Comparison of ENCODE assay signal across 8 mouse cellular contexts in genomic region chr4:135313111-135313691, GRCm38 (mm10). TPM values are rescaled to one million over a fixed set of nuclear protein-coding genes. Genes with fewer than 3 reads are reported as not detected.
DNase-seq lines count a peak whose midpoint lies in the region; ATAC-seq lines count a peak whose summit lies in the region.

No protein-coding gene starts in this region.

- peaks cover 15% of the 10 kb centered on the region for H3K9me3 ChIP-seq in erythroblast, embryonic 14.5 days (ENCODE audit: control insufficient read depth, low read length)
- peaks cover 7% of the 10 kb centered on the region; the same call in 1 of the 2 replicates for H3K9me3 ChIP-seq in kidney, embryonic 16.5 days (ENCODE audit: low read length)
- H3K9me3 ChIP-seq in midbrain, embryonic 10.5 days (replicated peaks): peaks cover 6% of the 10 kb centered on the region; the same call in 1 of the 2 replicates

- H3K27me3 ChIP-seq in erythroblast, embryonic 14.5 days (ENCODE audit: control insufficient read depth): no peaks in the 10 kb centered on the region; the same call in 1 of the 2 replicates
- no peaks in the 10 kb centered on the region for H3K27me3 ChIP-seq in kidney, embryonic 16.5 days (ENCODE audit: insufficient read depth, low read length)
- H3K27me3 ChIP-seq in midbrain, embryonic 10.5 days (ENCODE audit: low read depth, poor library complexity, severe bottlenecking): no peaks in the 10 kb centered on the region

- peaks cover 77% of the 10 kb centered on the region for H3K4me1 ChIP-seq in erythroblast, embryonic 14.5 days (ENCODE audit: control insufficient read depth)
- peaks cover 36% of the 10 kb centered on the region for H3K4me1 ChIP-seq in kidney, embryonic 16.5 days (ENCODE audit: insufficient read depth, low read length)
- peaks cover 15% of the 10 kb centered on the region; the same call in 1 of the 2 replicates for H3K4me1 ChIP-seq in midbrain, embryonic 10.5 days

- H3K27ac ChIP-seq in kidney, embryonic 16.5 days (ENCODE audit: low read length): peak overlapping the region; percentile 85
- no peak overlapping the region for H3K27ac ChIP-seq in midbrain, embryonic 10.5 days (replicated peaks)

- 27% methylated on average over 17 of the region's 17 CpGs for WGBS in kidney, embryonic 16.5 days
- 78% methylated on average over 17 of the region's 17 CpGs for WGBS in midbrain, embryonic 10.5 days

- peaks cover 53% of the 10 kb centered on the region for H3K36me3 ChIP-seq in erythroblast, embryonic 14.5 days (ENCODE audit: control insufficient read depth)
- H3K36me3 ChIP-seq in kidney, embryonic 16.5 days (ENCODE audit: insufficient read depth, low read length): peaks cover 25% of the 10 kb centered on the region
- H3K36me3 ChIP-seq in midbrain, embryonic 10.5 days: peaks cover 41% of the 10 kb centered on the region

- H3K4me2 ChIP-seq in kidney, embryonic 16.5 days (replicated peaks; ENCODE audit: low read depth, low read length): peak overlapping the region; percentile 19; the same call in 1 of the 2 replicates

- intact Hi-C loops in gastrocnemius, postnatal 36 days (cut with DNase I): no loop called here

- peak; percentile 38 for DNase-seq in kidney, adult 18-20 months
- DNase-seq in kidney, adult 11 months: no peak
- DNase-seq in right cerebral cortex, postnatal 25 days: no peak
- no peak for DNase-seq in midbrain, embryonic 10.5 days (ENCODE audit: low spot score)
- DNase-seq in gastrocnemius, postnatal 36 days: no peak

- 0 out of 2 replicates have a peak overlapping the region, but pooled peaks have one; percentile 12 for H3K9ac ChIP-seq in kidney, embryonic 16.5 days (replicated peaks; ENCODE audit: low read length)

- H3K4me3 ChIP-seq in erythroblast, embryonic 14.5 days (replicated peaks): peak overlapping the region; percentile 57
- H3K4me3 ChIP-seq in kidney, embryonic 16.5 days (ENCODE audit: low read length): no peak overlapping the region
- H3K4me3 ChIP-seq in midbrain, embryonic 10.5 days: no peak overlapping the region

- ATAC-seq in kidney, embryonic 16.5 days (ENCODE audit: low FRiP score, low TSS enrichment): no peak
- ATAC-seq in megakaryocyte progenitor cell, adult 5-6 weeks (replicated peaks; ENCODE audit: poor library complexity): peak; percentile 60

RNA-seq across cellular contexts. Expression of gene Srrm1, which starts 39.9 kb away (rescaled TPM):
- polyA plus RNA-seq in erythroblast, embryonic 14.5 days (2012): 52.0 and 52.9 TPM in 2 replicates
- 180 and 233 TPM in 2 replicates for polyA plus RNA-seq in kidney, embryonic 16.5 days (2015; fragmentation: Nextera tagmentation; extraction: Ambion mirVana)
- 204 and 218 TPM in 2 replicates for total RNA-seq in megakaryocyte progenitor cell, adult 5-6 weeks (2015)
- 112 and 141 TPM in 2 replicates for total RNA-seq in megakaryocyte progenitor cell, adult 5-6 weeks (2017)
- polyA plus RNA-seq in midbrain, embryonic 10.5 days (2016; fragmentation: Nextera tagmentation; extraction: Ambion mirVana): 222 and 230 TPM in 2 replicates
- 10 to 100 TPM; 51.5 to 59.3 TPM for total RNA-seq in gastrocnemius, postnatal 36 days (2021)

RNA-seq across cellular contexts. Expression of gene Clic4, which starts 40.6 kb away (rescaled TPM):
- polyA plus RNA-seq in erythroblast, embryonic 14.5 days (2012): 3.6 and 3.8 TPM in 2 replicates
- 209 and 228 TPM in 2 replicates for polyA plus RNA-seq in kidney, embryonic 16.5 days (2015; fragmentation: Nextera tagmentation; extraction: Ambion mirVana)
- total RNA-seq in megakaryocyte progenitor cell, adult 5-6 weeks (2015): 28.2 and 34.1 TPM in 2 replicates
- 29.9 and 35.1 TPM in 2 replicates for total RNA-seq in megakaryocyte progenitor cell, adult 5-6 weeks (2017)
- 224 and 229 TPM in 2 replicates for polyA plus RNA-seq in midbrain, embryonic 10.5 days (2016; fragmentation: Nextera tagmentation; extraction: Ambion mirVana)
- 10 to 100 TPM; 22.4 to 24.3 TPM for total RNA-seq in gastrocnemius, postnatal 36 days (2021)

Comparison
In these comparisons a context has a peak if more than half of its experiments do, and no peak if none do; other contexts are left out.
1. RNA of gene Clic4, which starts 40.6 kb away (polyA plus RNA-seq): 209 to 228 TPM in kidney, embryonic 16.5 days and 224 to 229 TPM in midbrain, embryonic 10.5 days; 3.6 to 3.8 TPM in erythroblast, embryonic 14.5 days; every median in the first group is over 10 times any median in the second.